Mouse (Mus musculus) ES-Bruce4 (cell line): ENCODE results near the gene Ear6.

Experiments
- CTCF ChIP-seq: IDR thresholded peaks from one replicate; pipeline ENCODE4 v1.8.1; 2011; ENCODE audit warnings: low read depth, low read length
- POLR2A ChIP-seq: IDR thresholded peaks from one replicate; pipeline ENCODE4 v1.8.1; 2011; ENCODE audit warnings: low read length; ENCODE audit not compliant: insufficient read depth

DNA sequence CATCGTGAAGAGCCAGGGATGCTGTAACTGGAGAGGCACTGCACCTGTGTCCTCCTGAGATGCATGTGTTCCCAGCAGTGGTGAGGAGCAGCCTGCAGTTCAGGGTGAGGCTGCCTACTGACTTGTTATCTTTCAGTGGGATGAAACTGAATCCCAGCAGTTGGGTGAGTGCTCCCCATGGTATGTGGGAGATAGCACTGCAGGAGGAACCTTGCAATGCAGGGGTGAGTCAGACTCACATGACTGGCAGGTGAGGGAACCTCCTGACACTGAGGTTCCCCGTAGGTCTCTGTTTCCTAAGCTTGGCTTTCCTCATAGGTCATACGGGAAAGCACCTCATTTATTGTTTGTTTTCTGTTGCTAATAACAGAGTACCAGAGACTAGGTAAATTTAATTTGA, 24.0 kb downstream of the Ear6 start:
- TF ChIP-seq CTCF (no peak), POLR2A (no peak)
